Mouse (Mus musculus) liver, adult (tissue): ENCODE results near the gene Nvl.

Source experiments
- GATA4 ChIP-seq: IDR thresholded peaks from 2 replicates; pipeline ENCODE4 v1.6.1; 2014; ENCODE audit warnings: mild to moderate bottlenecking, low read length; ENCODE audit not compliant: insufficient replicate concordance

Gene Nvl

GRCm38 (mm10) chr1:181143950-181144836, at the start of gene Nvl, which contains the start of gene Cnih4:
Gene Nvl, minus strand, starts transcription at chr1:181144204.
Gene Cnih4, plus strand, starts transcription at chr1:181144693.
- TF ChIP-seq GATA4, result peak; percentile 85

GRCm38 (mm10) chr1:181188925-181189324, 44.9 kb upstream of the Nvl start:
- no peak for TF ChIP-seq GATA4

- no peak for TF ChIP-seq GATA4
Measured at GRCm38 (mm10) chr1:181170210-181170609, 26.2 kb upstream of the Nvl start.

GRCm38 (mm10) chr1:181168377-181168776, 24.4 kb upstream of the Nvl start:
- TF ChIP-seq GATA4, result no peak

GRCm38 (mm10) chr1:181167816-181168215, 23.8 kb upstream of the Nvl start:
- TF ChIP-seq GATA4, result no peak

GRCm38 (mm10) chr1:181151541-181151940, 7.5 kb upstream of the Nvl start:
- TF ChIP-seq GATA4, result no peak

- TF ChIP-seq GATA4, result peak; percentile 7; the same call in 1 of the 2 replicates
Measured at GRCm38 (mm10) chr1:181150827-181151534, 7.0 kb upstream of the Nvl start.

- no peak for TF ChIP-seq GATA4
Measured at GRCm38 (mm10) chr1:181150431-181150826, 6.4 kb upstream of the Nvl start.

GRCm38 (mm10) chr1:181149373-181150017, 5.5 kb upstream of the Nvl start:
- no peak for TF ChIP-seq GATA4

- TF ChIP-seq GATA4, result no peak
Measured at GRCm38 (mm10) chr1:181148540-181148939, 4.5 kb upstream of the Nvl start.

GRCm38 (mm10) chr1:181146187-181146586, 2.2 kb upstream of the Nvl start:
- TF ChIP-seq GATA4, result no peak

GRCm38 (mm10) chr1:181144966-181145365, 962 bp upstream of the Nvl start:
- TF ChIP-seq GATA4, result no peak

- TF ChIP-seq GATA4, result no peak
Measured at GRCm38 (mm10) chr1:181143609-181143949, 425 bp downstream of the Nvl start.

- TF ChIP-seq GATA4, result no peak
Measured at GRCm38 (mm10) chr1:181138730-181139129, 5.3 kb downstream of the Nvl start.

GRCm38 (mm10) chr1:181131915-181132314, 12.1 kb downstream of the Nvl start:
- TF ChIP-seq GATA4, result no peak

- no peak for TF ChIP-seq GATA4
Measured at GRCm38 (mm10) chr1:181126766-181127165, 17.2 kb downstream of the Nvl start.
